Mouse (Mus musculus): ENCODE results near the gene Tcea3.
A peak's percentile ranks its signal among the peaks of the same experiment; 100 is the strongest.

Tcea3 gene

GRCm38 (mm10) chr4:136239111-136239510, 8.4 kb upstream of the Tcea3 start:
- no peak for DNase-seq (ENCODE audit: low read depth, low spot score)

GRCm38 (mm10) chr4:136239622-136240021, 7.9 kb upstream of the Tcea3 start:
- peak; percentile 54 for DNase-seq (ENCODE audit: low read depth, low spot score)

- DNase-seq (ENCODE audit: low read depth, low spot score), result no peak
Observed at GRCm38 (mm10) chr4:136240123-136240522, 7.4 kb upstream of the Tcea3 start.

GRCm38 (mm10) chr4:136240955-136241354, 6.6 kb upstream of the Tcea3 start:
- DNase-seq (ENCODE audit: low read depth, low spot score), result no peak

GRCm38 (mm10) chr4:136242065-136242703, 5.3 kb upstream of the Tcea3 start:
- no peak for DNase-seq (ENCODE audit: low read depth, low spot score)

- no peak for DNase-seq (ENCODE audit: low read depth, low spot score)
Observed at GRCm38 (mm10) chr4:136242728-136243127, 4.8 kb upstream of the Tcea3 start.

GRCm38 (mm10) chr4:136244208-136244607, 3.3 kb upstream of the Tcea3 start:
- no peak for DNase-seq (ENCODE audit: low read depth, low spot score)

GRCm38 (mm10) chr4:136245681-136246080, 1.8 kb upstream of the Tcea3 start:
- no peak for DNase-seq (ENCODE audit: low read depth, low spot score)

GRCm38 (mm10) chr4:136246568-136246969, 960 bp upstream of the Tcea3 start:
- DNase-seq (ENCODE audit: low read depth, low spot score), result no peak

GRCm38 (mm10) chr4:136247386-136247728, 172 bp upstream of the Tcea3 start:
- DNase-seq (ENCODE audit: low read depth, low spot score), result no peak

- DNase-seq (ENCODE audit: low read depth, low spot score), result no peak
Observed at GRCm38 (mm10) chr4:136248464-136249331, 1.2 kb downstream of the Tcea3 start.

- DNase-seq (ENCODE audit: low read depth, low spot score), result no peak
Observed at GRCm38 (mm10) chr4:136249332-136249647, 1.8 kb downstream of the Tcea3 start.

GRCm38 (mm10) chr4:136249780-136250179, 2.3 kb downstream of the Tcea3 start:
- DNase-seq (ENCODE audit: low read depth, low spot score), result no peak

GRCm38 (mm10) chr4:136255919-136256318, 8.4 kb downstream of the Tcea3 start:
- DNase-seq (ENCODE audit: low read depth, low spot score), result no peak

- DNase-seq (ENCODE audit: low read depth, low spot score), result no peak
Observed at GRCm38 (mm10) chr4:136256696-136257095, 9.2 kb downstream of the Tcea3 start.

GRCm38 (mm10) chr4:136259916-136260315, 12.4 kb downstream of the Tcea3 start:
- no peak for DNase-seq (ENCODE audit: low read depth, low spot score)

GRCm38 (mm10) chr4:136260491-136261180, 13.1 kb downstream of the Tcea3 start:
- peak; percentile 64 for DNase-seq (ENCODE audit: low read depth, low spot score)

GRCm38 (mm10) chr4:136261912-136262311, 14.4 kb downstream of the Tcea3 start:
- DNase-seq (ENCODE audit: low read depth, low spot score), result no peak

GRCm38 (mm10) chr4:136263555-136263954, 16.0 kb downstream of the Tcea3 start:
- DNase-seq (ENCODE audit: low read depth, low spot score), result no peak

GRCm38 (mm10) chr4:136266716-136267343, 19.3 kb downstream of the Tcea3 start:
- no peak for DNase-seq (ENCODE audit: low read depth, low spot score)

- no peak for DNase-seq (ENCODE audit: low read depth, low spot score)
Observed at GRCm38 (mm10) chr4:136268912-136269311, 21.4 kb downstream of the Tcea3 start.

- no peak for DNase-seq (ENCODE audit: low read depth, low spot score)
Observed at GRCm38 (mm10) chr4:136270648-136271047, 23.1 kb downstream of the Tcea3 start.
